Mouse (Mus musculus) neural tube, embryonic 15.5 days (tissue): ENCODE data around the gene Best3. TPM values are rescaled to one million over a fixed set of nuclear protein-coding genes. Genes with fewer than 3 reads are reported as not detected.

ENCODE experiments used
- ATAC-seq: fragments of 200-750 bp; cut with Nextera tagmentation; 2 replicates; pipeline ENCODE4 v1.8.0; 2017; ENCODE audit warnings: mild to moderate bottlenecking, moderate TSS enrichment, moderate library complexity; ENCODE audit not compliant: low FRiP score
- H3K27ac ChIP-seq: fragments of 300-500 bp; sonication (generic); replicated peaks from 2 replicates; pipeline ENCODE4 v1.5.1; 2015; ENCODE audit warnings: mild to moderate bottlenecking, inconsistent platforms
- H3K27me3 ChIP-seq: fragments of 300-500 bp; sonication (generic); replicated peaks from 2 replicates; pipeline ENCODE4 v1.6.1; 2015; ENCODE audit warnings: inconsistent platforms
- H3K36me3 ChIP-seq: fragments of 300-500 bp; sonication (generic); 2 replicates; pipeline ENCODE4 v1.6.1; 2015; ENCODE audit warnings: inconsistent platforms
- H3K4me1 ChIP-seq: fragments of 300-500 bp; sonication (generic); 2 replicates; pipeline ENCODE4 v1.6.1; 2015; ENCODE audit warnings: inconsistent platforms
- H3K4me2 ChIP-seq: fragments of 300-500 bp; sonication (generic); 2 replicates; pipeline ENCODE4 v1.6.1; 2015; ENCODE audit warnings: inconsistent platforms, mild to moderate bottlenecking, moderate library complexity
- H3K4me3 ChIP-seq: fragments of 300-500 bp; sonication (generic); replicated peaks from 2 replicates; pipeline ENCODE4 v1.5.1; 2015; ENCODE audit warnings: mild to moderate bottlenecking, inconsistent platforms
- H3K9ac ChIP-seq: fragments of 300-500 bp; sonication (generic); replicated peaks from 2 replicates; pipeline ENCODE4 v1.6.1; 2015; ENCODE audit warnings: mild to moderate bottlenecking, inconsistent platforms
- H3K9me3 ChIP-seq: fragments of 300-500 bp; sonication (generic); replicated peaks from 2 replicates; pipeline ENCODE4 v1.6.1; 2016; ENCODE audit warnings: inconsistent platforms
- WGBS: fragments of 180-500 bp; shearing (Covaris S2); methylation state at CpG from one replicate; pipeline ENCODE4 v1.1.7; 2015; ENCODE audit warnings: mixed read lengths; 5-methylcytosine and 5-hydroxymethylcytosine counted together
- polyA plus RNA-seq: library from polyadenylated mRNA; unstranded; fragments of >200 nt; fragmentation: Nextera tagmentation; extraction: Ambion mirVana; gene quantifications from 2 replicates; pipeline ENCODE4 v1.2.1, GENCODE M21; 2015

Best3 gene
- 0.10 and 0.14 TPM in 2 replicates for polyA plus RNA-seq

DNA sequence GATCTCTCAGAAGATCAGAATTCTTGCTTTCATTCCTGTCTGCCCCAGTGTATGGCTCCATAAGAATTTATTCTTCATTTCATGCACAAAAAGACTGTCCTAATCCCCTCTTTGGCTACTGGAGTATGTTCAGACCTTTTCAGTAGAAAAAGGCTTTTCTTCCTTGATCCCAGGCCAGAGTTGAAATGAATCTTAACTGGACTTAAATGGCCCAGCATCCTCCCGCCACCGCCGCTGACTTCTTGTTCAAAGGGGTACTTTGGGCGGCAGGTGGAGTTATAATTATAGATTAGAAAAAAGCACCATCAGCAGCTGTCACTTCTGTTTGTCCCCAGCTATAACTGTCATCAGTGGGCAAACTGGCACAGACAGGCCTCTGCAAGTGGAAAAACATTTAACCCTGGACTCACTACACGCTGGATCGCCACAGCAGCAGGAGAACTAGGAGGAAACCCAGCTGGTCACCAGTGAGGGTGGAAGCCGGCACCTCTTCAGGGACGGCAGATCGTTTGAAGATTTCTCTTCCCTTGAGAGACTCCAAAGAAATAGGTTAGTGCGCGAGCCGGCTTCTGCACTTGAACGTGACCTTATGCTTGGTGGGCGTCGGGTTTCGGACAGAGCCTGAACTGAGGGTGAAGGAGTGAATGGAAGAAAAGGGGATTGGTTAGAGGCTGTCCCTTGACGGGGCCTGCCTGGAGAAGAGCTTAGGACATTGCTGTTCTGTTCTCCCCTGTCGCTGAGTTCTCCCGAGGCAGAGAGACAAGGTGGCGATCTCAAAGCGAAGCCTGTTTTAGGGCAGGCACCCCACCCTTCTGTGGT, at the start of gene Best3:
Gene Best3 (plus strand): TSS at position 51 of the 819 bp plus-strand sequence.
- ATAC-seq: no peak
- no peaks in the 10 kb centered on the region for H3K27me3 ChIP-seq

GRCm38 (mm10) chr10:116943025-116943424, 43.1 kb upstream of the Best3 start:
- Histone ChIP-seq H3K9ac (no peak overlapping the region), H3K36me3 (peaks cover 19% of the 10 kb centered on the region), H3K9me3 (no peaks in the 10 kb centered on the region), H3K4me3 (no peak overlapping the region), H3K27ac (no peak overlapping the region), H3K27me3 (no peaks in the 10 kb centered on the region), H3K4me2 (no peak overlapping the region), H3K4me1 (peaks cover 17% of the 10 kb centered on the region)
- no peak for ATAC-seq
- WGBS: 95% methylated on average over 6 of the region's 6 CpGs

More for the DNA sequence above, at the start of gene Best3:
- Histone ChIP-seq H3K9ac (no peak within 1 kb of the TSS), H3K27ac (no peak within 1 kb of the TSS), H3K36me3 (no peaks in the 10 kb centered on the region), H3K4me2 (peak within 1 kb of the TSS; percentile 5; the same call in 1 of the 2 replicates), H3K9me3 (no peaks in the 10 kb centered on the region), H3K4me1 (peaks cover 20% of the 10 kb centered on the region), H3K4me3 (no peak within 1 kb of the TSS)
- WGBS: 44% methylated on average over 21 of the region's 21 CpGs

DNA sequence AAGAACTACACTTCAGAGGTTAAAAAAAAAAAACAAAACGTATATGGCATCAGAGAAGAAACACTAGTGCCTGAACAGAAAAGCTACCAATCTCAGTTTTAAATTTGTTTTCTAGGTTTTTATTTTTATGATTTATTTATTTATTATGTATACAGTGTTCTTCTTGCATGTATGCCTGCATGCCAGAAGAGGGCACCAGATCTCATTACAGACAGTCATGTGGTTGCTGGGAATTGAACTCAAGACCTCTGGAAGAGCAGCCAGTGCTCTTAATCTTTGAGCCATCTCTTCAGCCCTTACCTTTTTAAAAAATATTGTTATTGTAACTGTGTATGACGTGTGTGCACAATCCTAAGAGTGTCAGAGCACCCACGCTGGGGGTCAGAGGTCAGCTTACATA, 42.0 kb upstream of the Best3 start:
- Histone ChIP-seq H3K4me1 (peaks cover 27% of the 10 kb centered on the region), H3K9ac (no peak overlapping the region), H3K27me3 (no peaks in the 10 kb centered on the region), H3K4me3 (no peak overlapping the region), H3K9me3 (no peaks in the 10 kb centered on the region), H3K4me2 (no peak overlapping the region), H3K36me3 (peaks cover 8% of the 10 kb centered on the region), H3K27ac (no peak overlapping the region)
- ATAC-seq: no peak
- 93% methylated on average over 3 of the region's 3 CpGs for WGBS

GRCm38 (mm10) chr10:116944940-116945339, 41.2 kb upstream of the Best3 start:
- WGBS: 62% methylated on average over 10 of the region's 10 CpGs
- Histone ChIP-seq H3K27ac (no peak overlapping the region), H3K9me3 (no peaks in the 10 kb centered on the region), H3K4me2 (no peak overlapping the region), H3K4me1 (peaks cover 31% of the 10 kb centered on the region), H3K9ac (no peak overlapping the region), H3K4me3 (no peak overlapping the region), H3K36me3 (peaks cover 7% of the 10 kb centered on the region), H3K27me3 (no peaks in the 10 kb centered on the region)
- no peak for ATAC-seq

GRCm38 (mm10) chr10:116948414-116948813, 37.7 kb upstream of the Best3 start:
- H3K4me3 ChIP-seq: peak overlapping the region; percentile 83

GRCm38 (mm10) chr10:116949111-116950008, 36.8 kb upstream of the Best3 start:
- Histone ChIP-seq H3K27me3 (no peaks in the 10 kb centered on the region), H3K4me3 (peak overlapping the region; percentile 83), H3K9me3 (0 out of 2 replicates have a peak, but pooled peaks cover 2% of the 10 kb centered on the region), H3K9ac (peak overlapping the region; percentile 80), H3K4me2 (peak overlapping the region; percentile 76), H3K36me3 (no peaks in the 10 kb centered on the region), H3K27ac (peak overlapping the region; percentile 87), H3K4me1 (peaks cover 34% of the 10 kb centered on the region)
- WGBS: under 1% methylated on average over 40 of the region's 44 CpGs
- ATAC-seq: peak; percentile 30

More at GRCm38 (mm10) chr10:116948414-116948813, 37.7 kb upstream of the Best3 start:
- peaks cover 34% of the 10 kb centered on the region for H3K4me1 ChIP-seq
- no peaks in the 10 kb centered on the region for H3K27me3 ChIP-seq
- H3K4me2 ChIP-seq: peak overlapping the region; percentile 76
- H3K9ac ChIP-seq: no peak overlapping the region
- WGBS: 76% methylated on average over 9 of the region's 9 CpGs
- 0 out of 2 replicates have a peak, but pooled peaks cover 2% of the 10 kb centered on the region for H3K9me3 ChIP-seq
- H3K36me3 ChIP-seq: no peaks in the 10 kb centered on the region
- H3K27ac ChIP-seq: no peak overlapping the region
- ATAC-seq: no peak

GRCm38 (mm10) chr10:116950009-116950769, 35.9 kb upstream of the Best3 start, which contains the start of gene Rab3ip:
Rab3ip (minus strand) TSS chr10:116950769.
- H3K27ac ChIP-seq: peak within 1 kb of the TSS; percentile 87
- peak within 1 kb of the TSS; percentile 80 for H3K9ac ChIP-seq
- H3K4me2 ChIP-seq: peak within 1 kb of the TSS; percentile 76
- 0 out of 2 replicates have a peak, but pooled peaks cover 2% of the 10 kb centered on the region for H3K9me3 ChIP-seq
- H3K4me3 ChIP-seq: peak within 1 kb of the TSS; percentile 83
- under 1% methylated on average over 58 of the region's 103 CpGs for WGBS
- peaks cover 34% of the 10 kb centered on the region for H3K4me1 ChIP-seq
- H3K36me3 ChIP-seq: no peaks in the 10 kb centered on the region
- no peaks in the 10 kb centered on the region for H3K27me3 ChIP-seq
- ATAC-seq: peak; percentile 93

DNA sequence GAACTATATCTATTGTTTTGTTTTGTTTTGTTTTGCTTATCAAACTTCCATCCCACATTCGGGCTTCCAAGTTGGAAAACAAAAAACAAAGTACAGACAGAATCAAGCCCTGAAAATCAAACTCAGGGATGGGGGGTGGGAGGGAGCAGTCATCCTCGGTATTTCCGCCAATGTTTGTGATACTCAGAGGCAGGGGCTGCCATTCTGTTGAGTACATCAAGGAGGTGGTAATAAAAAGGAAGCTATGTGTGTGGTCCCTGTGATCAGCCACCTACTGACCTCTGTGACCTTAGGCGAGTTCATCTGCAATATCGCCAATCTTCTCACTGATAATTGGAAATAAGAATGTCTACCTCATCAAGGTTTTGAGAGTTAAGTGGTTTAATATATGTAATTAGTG, 35.2 kb upstream of the Best3 start:
- peaks cover 28% of the 10 kb centered on the region for H3K4me1 ChIP-seq
- no peak overlapping the region for H3K27ac ChIP-seq
- ATAC-seq: no peak
- 12% methylated on average over 5 of the region's 5 CpGs for WGBS
- peak overlapping the region; percentile 83 for H3K4me3 ChIP-seq
- H3K4me2 ChIP-seq: peak overlapping the region; percentile 59
- H3K36me3 ChIP-seq: no peaks in the 10 kb centered on the region
- no peaks in the 10 kb centered on the region for H3K27me3 ChIP-seq
- 0 out of 2 replicates have a peak, but pooled peaks cover 2% of the 10 kb centered on the region for H3K9me3 ChIP-seq
- H3K9ac ChIP-seq: 0 out of 2 replicates have a peak overlapping the region, but pooled peaks have one; percentile 10

DNA sequence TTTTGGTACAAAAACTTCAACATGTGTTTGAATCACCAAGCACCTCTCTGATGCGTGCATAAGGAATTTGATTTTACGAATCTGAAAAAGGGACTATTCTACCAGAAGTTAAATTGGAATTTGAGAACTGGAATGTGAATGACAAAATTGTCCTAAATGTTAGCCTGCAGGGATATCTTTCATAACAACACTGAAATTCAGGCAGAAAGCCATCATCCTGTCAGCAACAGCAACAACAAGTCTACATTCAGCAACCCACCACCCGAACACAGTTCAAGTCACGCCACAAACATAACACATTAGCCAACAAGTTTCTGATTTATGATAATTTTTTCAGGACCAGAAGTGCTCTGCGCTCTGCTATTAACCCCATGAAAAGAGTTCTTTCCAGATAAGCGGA, 30.9 kb upstream of the Best3 start:
- Histone ChIP-seq H3K27me3 (no peaks in the 10 kb centered on the region), H3K4me3 (no peak overlapping the region), H3K9ac (no peak overlapping the region), H3K4me2 (no peak overlapping the region), H3K27ac (no peak overlapping the region), H3K9me3 (0 out of 2 replicates have a peak, but pooled peaks cover 2% of the 10 kb centered on the region), H3K36me3 (no peaks in the 10 kb centered on the region), H3K4me1 (peaks cover 3% of the 10 kb centered on the region; the same call in 1 of the 2 replicates)
- 98% methylated on average over 6 of the region's 6 CpGs for WGBS
- no peak for ATAC-seq

DNA sequence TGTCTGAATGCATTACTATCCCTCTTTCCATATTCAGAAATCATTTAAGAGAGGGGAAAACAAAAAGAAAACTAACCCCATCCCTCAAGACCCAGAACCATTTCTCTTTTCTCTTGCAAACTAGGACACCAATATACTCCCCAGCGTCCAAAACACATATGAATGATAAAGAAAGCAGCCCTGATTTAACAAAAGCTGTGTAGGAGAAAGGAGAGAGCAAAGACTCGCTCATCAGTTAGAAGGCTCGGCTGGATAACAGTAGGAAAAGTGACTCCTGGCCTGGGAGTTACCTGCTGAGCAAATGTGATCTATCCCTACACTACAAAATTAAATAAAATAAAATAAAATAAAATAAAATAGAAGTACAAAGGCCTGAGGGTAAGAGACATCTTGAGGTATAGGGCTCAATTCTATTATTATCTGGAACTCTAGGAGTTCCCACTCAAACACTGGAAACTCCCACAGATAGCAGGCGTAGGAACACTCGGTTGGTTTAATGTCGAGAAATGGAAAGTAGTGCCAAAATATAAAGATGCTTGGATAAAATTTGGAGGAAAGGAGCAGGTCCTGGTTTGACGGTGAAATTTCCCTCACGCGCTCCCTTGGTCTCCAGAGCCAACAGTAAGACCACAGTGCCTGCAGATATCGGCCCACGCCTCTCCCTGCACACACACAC, 29.5 kb upstream of the Best3 start:
- H3K27ac ChIP-seq: no peak overlapping the region
- no peak for ATAC-seq
- no peak overlapping the region for H3K4me3 ChIP-seq
- H3K36me3 ChIP-seq: no peaks in the 10 kb centered on the region
- 0 out of 2 replicates have a peak, but pooled peaks cover 2% of the 10 kb centered on the region for H3K9me3 ChIP-seq
- no peaks in the 10 kb centered on the region for H3K4me1 ChIP-seq
- H3K4me2 ChIP-seq: no peak overlapping the region
- WGBS: 90% methylated on average over 11 of the region's 11 CpGs
- no peaks in the 10 kb centered on the region for H3K27me3 ChIP-seq
- no peak overlapping the region for H3K9ac ChIP-seq
